In genomic region chr13:113265257-113265656, GRCm38 (mm10) we compare ENCODE assay signal across 9 mouse cellular contexts. TPM values are rescaled to one million over a fixed set of nuclear protein-coding genes. Genes with fewer than 3 reads are reported as not detected.
A peak's percentile ranks its signal among the peaks of the same experiment; 100 is the strongest.
DNase-seq lines count a peak whose midpoint lies in the region; ATAC-seq and TF ChIP-seq lines count a peak whose summit lies in the region.
"Had no signal": no experiment of that assay in that cellular context is flagged by ENCODE, and none has a peak within 500 bp of the region (broad histone marks: within the 10 kb centered on the region; RNA-seq: fewer than 3 reads in every experiment).

No protein-coding gene starts in this region.

- H3K36me3 ChIP-seq in forebrain, postnatal 0 days (ENCODE audit: insufficient read depth): no peaks in the 10 kb centered on the region
- no peaks in the 10 kb centered on the region for H3K36me3 ChIP-seq in forebrain, embryonic 12.5 days (replicated peaks)
- no peaks in the 10 kb centered on the region for H3K36me3 ChIP-seq in neural tube, embryonic 11.5 days (ENCODE audit: control insufficient read depth, insufficient read depth, low read length)

- H3K27me3 ChIP-seq in forebrain, postnatal 0 days (ENCODE audit: insufficient read depth, low read length): no peaks in the 10 kb centered on the region; the same call in 1 of the 2 replicates
- no peaks in the 10 kb centered on the region for H3K27me3 ChIP-seq in forebrain, embryonic 12.5 days
- H3K27me3 ChIP-seq in neural tube, embryonic 11.5 days (ENCODE audit: control insufficient read depth, insufficient read depth, low read length): no peaks in the 10 kb centered on the region

- TF ChIP-seq CTCF in forebrain, postnatal 0 days (IDR thresholded peaks at IDR 0.05; ENCODE audit: low read depth): peak; percentile 69

- H3K4me3 ChIP-seq in forebrain, postnatal 0 days (ENCODE audit: low read depth, low read length): no peak overlapping the region
- no peak overlapping the region for H3K4me3 ChIP-seq in forebrain, embryonic 12.5 days (replicated peaks)
- H3K4me3 ChIP-seq in neural tube, embryonic 11.5 days (ENCODE audit: low read depth, low read length): no peak overlapping the region

- no peaks in the 10 kb centered on the region for H3K9me3 ChIP-seq in forebrain, postnatal 0 days (ENCODE audit: low read length)
- no peaks in the 10 kb centered on the region for H3K9me3 ChIP-seq in forebrain, embryonic 12.5 days
- no peaks in the 10 kb centered on the region for H3K9me3 ChIP-seq in neural tube, embryonic 11.5 days (ENCODE audit: control insufficient read depth, low read length)

- 24% methylated on average over 13 of the region's 13 CpGs for WGBS in forebrain, postnatal 0 days
- 33% methylated on average over 13 of the region's 13 CpGs for WGBS in forebrain, embryonic 12.5 days
- 36% methylated on average over 13 of the region's 13 CpGs for WGBS in neural tube, embryonic 11.5 days

- no peak overlapping the region for H3K4me2 ChIP-seq in forebrain, postnatal 0 days (ENCODE audit: low read depth)
- no peak overlapping the region for H3K4me2 ChIP-seq in forebrain, embryonic 12.5 days
- H3K4me2 ChIP-seq in neural tube, embryonic 11.5 days (ENCODE audit: low read depth): no peak overlapping the region

- ATAC-seq in forebrain, postnatal 0 days: no peak; the same call in 1 of the 2 replicates
- ATAC-seq in forebrain, embryonic 12.5 days (ENCODE audit: low FRiP score): no peak
- no peak for ATAC-seq in neural tube, embryonic 11.5 days (ENCODE audit: insufficient read depth, low FRiP score, low TSS enrichment)

- peak; percentile 78 for DNase-seq in forebrain, postnatal 0 days
- DNase-seq in ovary, postnatal 36 days (ENCODE audit: low spot score): peak; percentile 24
- no peak for DNase-seq in ovary, postnatal 10 days (ENCODE audit: low spot score)
- peak; percentile 32 for DNase-seq in embryo, embryonic 11.5 days (ENCODE audit: low read depth, low spot score)
- peak; percentile 29 to 52 for DNase-seq in layer of hippocampus, postnatal 14 days (ENCODE audit: low spot score in 2 of 2)
- peak; percentile 69 for DNase-seq in neural tube, embryonic 11.5 days (ENCODE audit: low spot score)
- DNase-seq in spleen, postnatal 14 days (ENCODE audit: low spot score in 2 of 2): no peak

- H3K9ac ChIP-seq in forebrain, postnatal 0 days: no peak overlapping the region
- H3K9ac ChIP-seq in forebrain, embryonic 12.5 days: no peak overlapping the region
- no peak overlapping the region for H3K9ac ChIP-seq in neural tube, embryonic 11.5 days (ENCODE audit: low read length)

- H3K27ac ChIP-seq in forebrain, postnatal 0 days (ENCODE audit: low read depth, low read length): no peak overlapping the region
- no peak overlapping the region for H3K27ac ChIP-seq in forebrain, embryonic 12.5 days
- H3K27ac ChIP-seq in neural tube, embryonic 11.5 days (ENCODE audit: low read depth, low read length): no peak overlapping the region

- H3K4me1 ChIP-seq in forebrain, postnatal 0 days (ENCODE audit: insufficient read depth): no peaks in the 10 kb centered on the region
- no peaks in the 10 kb centered on the region for H3K4me1 ChIP-seq in forebrain, embryonic 12.5 days
- H3K4me1 ChIP-seq in neural tube, embryonic 11.5 days (ENCODE audit: control insufficient read depth, insufficient read depth, low read length): no peaks in the 10 kb centered on the region

RNA-seq across cellular contexts. Expression of gene BC067074, which starts 27.7 kb away (rescaled TPM):
- total RNA-seq in forebrain, postnatal 0 days (2014; rRNA removed): 1.2 and 1.5 TPM in 2 replicates
- polyA plus RNA-seq in forebrain, postnatal 0 days (2015; fragmentation: Nextera tagmentation; extraction: Ambion mirVana): 0.40 and 0.56 TPM in 2 replicates
- 2.0 and 2.2 TPM in 2 replicates for polyA plus RNA-seq in forebrain, embryonic 12.5 days (2016; fragmentation: Nextera tagmentation; extraction: Ambion mirVana)
- 1 to 10 TPM; 1.2 to 2.4 TPM for total RNA-seq in layer of hippocampus, postnatal 14 days (2021)
- polyA plus RNA-seq in neural tube, embryonic 11.5 days (2014; fragmentation: Nextera tagmentation; extraction: Ambion mirVana): 2.1 and 2.9 TPM in 2 replicates

RNA-seq across cellular contexts. Expression of gene Gzmk, which starts 39.5 kb away (rescaled TPM):
- not detected in 2 replicates for total RNA-seq in forebrain, postnatal 0 days (2014; rRNA removed)
- not detected in 2 replicates for polyA plus RNA-seq in forebrain, postnatal 0 days (2015; fragmentation: Nextera tagmentation; extraction: Ambion mirVana)
- not detected in 2 replicates for polyA plus RNA-seq in forebrain, embryonic 12.5 days (2016; fragmentation: Nextera tagmentation; extraction: Ambion mirVana)
- total RNA-seq in layer of hippocampus, postnatal 14 days (2021): not detected
- not detected in 2 replicates for polyA plus RNA-seq in neural tube, embryonic 11.5 days (2014; fragmentation: Nextera tagmentation; extraction: Ambion mirVana)
- total RNA-seq: adrenal gland, postnatal 4 days had no signal

RNA-seq across cellular contexts. Expression of gene Esm1, which starts 55.8 kb away (rescaled TPM):
- 0.31 and 1.5 TPM in 2 replicates for total RNA-seq in forebrain, postnatal 0 days (2014; rRNA removed)
- 0.88 and 1.4 TPM in 2 replicates for polyA plus RNA-seq in forebrain, postnatal 0 days (2015; fragmentation: Nextera tagmentation; extraction: Ambion mirVana)
- 1.4 and 2.5 TPM in 2 replicates for polyA plus RNA-seq in forebrain, embryonic 12.5 days (2016; fragmentation: Nextera tagmentation; extraction: Ambion mirVana)
- total RNA-seq in layer of hippocampus, postnatal 14 days (2021): under 1 TPM; 0.24 to 0.46 TPM
- polyA plus RNA-seq in neural tube, embryonic 11.5 days (2014; fragmentation: Nextera tagmentation; extraction: Ambion mirVana): 0.81 and 1.0 TPM in 2 replicates

Comparison
In these comparisons a context has a peak if more than half of its experiments do, and no peak if none do; other contexts are left out.
1. DNase-seq: peak in forebrain, postnatal 0 days (single experiment), ovary, postnatal 36 days (single experiment), embryo, embryonic 11.5 days (single experiment), layer of hippocampus, postnatal 14 days (2 of 2) and neural tube, embryonic 11.5 days (single experiment); none in ovary, postnatal 10 days (single experiment) and spleen, postnatal 14 days (0 of 2).